Mouse (Mus musculus) lung, embryonic 15.5 days (tissue): ENCODE results near the gene A530084C06Rik. TPM values are rescaled to one million over a fixed set of nuclear protein-coding genes. Genes with fewer than 3 reads are reported as not detected.

Source experiments
- ATAC-seq: fragments of 200-750 bp; cut with Nextera tagmentation; 2 replicates; pipeline ENCODE4 v1.8.0; 2017; ENCODE audit warnings: moderate number of reproducible peaks, borderline replicate concordance; ENCODE audit not compliant: low FRiP score, low TSS enrichment; ENCODE audit errors: extremely low read depth
- H3K27ac ChIP-seq: fragments of 300-500 bp; sonication (generic); 2 replicates; pipeline ENCODE4 v1.5.1; 2015; ENCODE audit warnings: moderate library complexity, mild to moderate bottlenecking, inconsistent platforms
- H3K27me3 ChIP-seq: fragments of 300-500 bp; sonication (generic); 2 replicates; pipeline ENCODE4 v1.6.1; 2015; ENCODE audit warnings: inconsistent platforms
- H3K36me3 ChIP-seq: fragments of 300-500 bp; sonication (generic); 2 replicates; pipeline ENCODE4 v1.6.1; 2015; ENCODE audit warnings: inconsistent platforms
- H3K4me1 ChIP-seq: fragments of 300-500 bp; sonication (generic); 2 replicates; pipeline ENCODE4 v1.6.1; 2015; ENCODE audit warnings: inconsistent platforms
- H3K4me2 ChIP-seq: fragments of 300-500 bp; sonication (generic); 2 replicates; pipeline ENCODE4 v1.6.1; 2015; ENCODE audit warnings: inconsistent platforms, mild to moderate bottlenecking, moderate library complexity
- H3K4me3 ChIP-seq: fragments of 300-500 bp; sonication (generic); 2 replicates; pipeline ENCODE4 v1.5.1; 2015; ENCODE audit warnings: mild to moderate bottlenecking, inconsistent platforms
- H3K9ac ChIP-seq: fragments of 300-500 bp; sonication (generic); 2 replicates; pipeline ENCODE4 v1.6.1; 2015; ENCODE audit warnings: inconsistent platforms
- H3K9me3 ChIP-seq: fragments of 300-500 bp; sonication (generic); 2 replicates; pipeline ENCODE4 v1.6.1; 2016; ENCODE audit warnings: inconsistent platforms
- WGBS: fragments of 180-500 bp; shearing (Covaris S2); methylation state at CpG from one replicate; pipeline ENCODE4 v1.1.7; 2015; 5-methylcytosine and 5-hydroxymethylcytosine counted together
- polyA plus RNA-seq: library from polyadenylated mRNA; unstranded; fragments of >200 nt; fragmentation: Nextera tagmentation; extraction: Ambion mirVana; gene quantifications from 2 replicates; pipeline ENCODE4 v1.2.1, GENCODE M21; 2015

Gene A530084C06Rik
- polyA plus RNA-seq, 1 experiment from 2014 or later: not detected

DNA sequence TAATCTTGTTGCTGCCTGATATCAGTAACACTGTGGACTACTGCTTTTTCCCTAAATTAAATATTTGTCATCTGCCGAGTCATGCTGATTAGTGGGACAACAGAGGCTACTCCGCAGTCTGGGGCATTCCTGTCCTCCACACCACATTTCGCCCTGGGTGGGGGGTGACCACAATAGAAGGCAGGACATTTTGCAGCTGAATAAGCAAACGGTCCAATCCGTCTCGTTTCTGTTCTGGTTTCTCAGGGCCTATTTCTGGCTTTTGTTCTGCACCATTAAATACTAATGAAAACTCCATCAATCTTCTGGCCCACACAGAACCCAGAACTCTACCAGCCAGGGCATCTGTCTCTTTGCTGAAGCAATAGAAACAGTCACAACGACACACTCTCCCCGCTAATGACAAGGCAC is 27.5 kb downstream of the A530084C06Rik start:
- no peak for ATAC-seq
- H3K36me3 ChIP-seq: no peaks in the 10 kb centered on the region
- H3K4me2 ChIP-seq: no peak overlapping the region
- H3K4me3 ChIP-seq: no peak overlapping the region
- no peak overlapping the region for H3K9ac ChIP-seq
- WGBS: 25% methylated on average over 8 of the region's 8 CpGs
- H3K4me1 ChIP-seq: peaks cover 8% of the 10 kb centered on the region; the same call in 1 of the 2 replicates
- H3K27me3 ChIP-seq: no peaks in the 10 kb centered on the region
- no peak overlapping the region for H3K27ac ChIP-seq
- no peaks in the 10 kb centered on the region for H3K9me3 ChIP-seq

DNA sequence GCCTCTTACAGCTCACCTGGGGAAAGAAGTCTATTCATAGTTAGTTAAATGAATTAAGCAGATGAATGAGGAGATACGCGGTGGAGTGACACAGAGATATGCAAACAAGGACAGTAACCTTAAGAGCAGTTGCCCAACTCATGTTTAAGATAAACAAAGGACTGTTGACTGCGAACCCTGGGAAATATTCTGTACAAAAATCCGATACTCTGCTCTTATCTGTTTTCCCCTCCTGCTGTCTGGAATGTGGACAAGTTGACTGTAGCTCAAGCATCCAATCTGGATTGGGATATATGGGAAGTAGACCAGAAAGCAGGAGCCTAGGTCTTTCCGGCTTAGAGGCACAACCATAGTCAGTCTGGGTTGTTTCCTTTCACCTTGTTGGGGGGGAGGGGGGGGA is 27.9 kb downstream of the A530084C06Rik start:
- Histone ChIP-seq H3K9ac (no peak overlapping the region), H3K9me3 (no peaks in the 10 kb centered on the region), H3K4me3 (no peak overlapping the region), H3K27ac (no peak overlapping the region), H3K36me3 (no peaks in the 10 kb centered on the region), H3K27me3 (no peaks in the 10 kb centered on the region), H3K4me1 (peaks cover 8% of the 10 kb centered on the region; the same call in 1 of the 2 replicates), H3K4me2 (no peak overlapping the region)
- ATAC-seq: no peak
- WGBS: 42% methylated on average over 5 of the region's 5 CpGs

DNA sequence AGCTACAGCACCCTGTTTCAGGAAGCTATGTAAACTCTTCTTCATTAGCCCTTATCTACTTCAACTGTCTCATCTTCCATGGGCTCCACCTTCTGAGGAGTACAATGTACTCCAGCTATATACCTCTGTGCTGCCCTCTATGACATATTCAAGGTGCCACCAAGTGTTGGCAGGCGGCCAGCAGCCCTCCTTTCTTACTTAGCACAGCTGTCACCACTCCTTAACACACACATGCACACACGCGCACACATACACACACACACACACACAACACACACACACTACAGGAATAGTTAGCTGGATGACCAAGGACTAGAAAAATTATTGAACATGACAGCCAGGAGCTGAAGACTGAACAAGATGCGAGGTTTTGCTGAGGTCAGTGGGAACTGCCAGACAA is 34.2 kb downstream of the A530084C06Rik start:
- Histone ChIP-seq H3K9me3 (no peaks in the 10 kb centered on the region), H3K27me3 (no peaks in the 10 kb centered on the region), H3K4me2 (no peak overlapping the region), H3K4me1 (no peaks in the 10 kb centered on the region), H3K27ac (no peak overlapping the region), H3K4me3 (no peak overlapping the region), H3K9ac (no peak overlapping the region), H3K36me3 (no peaks in the 10 kb centered on the region)
- no peak for ATAC-seq
- WGBS: 58% methylated on average over 4 of the region's 4 CpGs

DNA sequence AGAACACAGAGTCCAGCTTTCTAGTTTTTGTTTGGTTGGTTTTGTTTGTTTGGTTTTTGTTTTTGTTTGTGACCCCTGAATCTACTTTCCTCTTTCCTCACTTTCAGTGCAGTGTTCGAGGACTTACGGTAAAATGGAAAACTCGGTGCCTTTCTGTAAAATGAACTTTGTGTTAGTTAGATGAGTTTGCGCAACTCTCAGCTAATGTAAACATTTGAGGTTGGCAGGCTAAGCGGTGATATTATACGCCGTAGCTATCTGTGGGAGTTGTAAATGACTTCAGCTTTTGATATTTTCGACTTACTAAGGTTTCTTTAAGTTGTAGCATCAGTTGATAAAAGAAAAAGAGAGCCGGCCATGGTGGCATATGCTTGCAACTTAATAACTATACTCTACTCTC is 40.2 kb downstream of the A530084C06Rik start:
- H3K9me3 ChIP-seq: no peaks in the 10 kb centered on the region
- H3K4me1 ChIP-seq: peaks cover 10% of the 10 kb centered on the region; the same call in 1 of the 2 replicates
- WGBS: 23% methylated on average over 9 of the region's 9 CpGs
- ATAC-seq: no peak
- no peak overlapping the region for H3K9ac ChIP-seq
- H3K27me3 ChIP-seq: no peaks in the 10 kb centered on the region
- no peaks in the 10 kb centered on the region for H3K36me3 ChIP-seq
- H3K4me2 ChIP-seq: no peak overlapping the region
- no peak overlapping the region for H3K27ac ChIP-seq
- no peak overlapping the region for H3K4me3 ChIP-seq

DNA sequence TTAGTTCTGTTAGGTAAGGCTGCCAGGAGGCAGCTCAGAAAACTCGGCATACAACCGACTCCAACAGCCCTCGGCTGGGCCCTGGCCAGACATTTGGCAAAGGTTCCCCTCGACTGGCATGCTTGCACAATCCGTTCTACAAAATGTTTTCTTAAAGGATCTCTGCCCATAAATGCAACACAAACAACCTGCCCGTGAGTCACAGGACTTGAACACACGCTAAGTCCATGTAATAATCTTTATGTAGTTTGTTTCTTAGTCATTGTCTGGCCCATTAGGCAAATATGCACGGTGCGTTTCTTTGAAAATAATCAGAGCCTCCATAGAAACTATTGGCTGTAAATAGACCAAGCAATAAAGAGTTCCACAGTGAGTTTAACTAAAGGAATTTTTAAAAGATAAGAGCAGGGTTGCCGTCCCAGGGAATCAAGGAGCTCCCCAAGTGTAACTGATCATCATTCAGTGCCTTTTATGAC is 40.7 kb downstream of the A530084C06Rik start:
- Histone ChIP-seq H3K9ac (no peak overlapping the region), H3K4me3 (no peak overlapping the region), H3K4me1 (peaks cover 10% of the 10 kb centered on the region; the same call in 1 of the 2 replicates), H3K36me3 (no peaks in the 10 kb centered on the region), H3K27me3 (no peaks in the 10 kb centered on the region), H3K27ac (0 out of 2 replicates have a peak overlapping the region, but pooled peaks have one; percentile 24), H3K4me2 (no peak overlapping the region), H3K9me3 (no peaks in the 10 kb centered on the region)
- ATAC-seq: no peak
- WGBS: 35% methylated on average over 10 of the region's 10 CpGs

DNA sequence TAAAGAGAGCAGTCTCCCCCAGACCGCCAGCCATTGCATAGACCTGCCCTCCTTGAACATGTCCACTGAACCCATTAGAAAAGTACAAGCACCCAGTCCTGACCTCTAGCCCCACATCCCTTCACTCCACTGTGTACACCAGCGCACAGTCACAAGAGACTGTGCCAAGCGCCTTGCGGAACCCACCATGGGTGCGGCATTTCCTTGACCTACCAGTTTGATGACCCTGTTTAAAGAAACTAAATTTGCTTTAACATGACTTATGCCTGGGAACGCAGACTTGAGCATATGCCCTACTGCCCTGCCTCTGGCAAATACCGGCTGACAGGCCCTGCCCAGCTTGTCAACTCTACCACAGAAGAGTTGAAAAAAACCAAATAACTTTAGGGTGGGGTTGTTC is 43.9 kb downstream of the A530084C06Rik start:
- H3K36me3 ChIP-seq: no peaks in the 10 kb centered on the region
- H3K27ac ChIP-seq: no peak overlapping the region
- no peak overlapping the region for H3K4me2 ChIP-seq
- 85% methylated on average over 7 of the region's 7 CpGs for WGBS
- no peaks in the 10 kb centered on the region for H3K9me3 ChIP-seq
- H3K4me1 ChIP-seq: peaks cover 10% of the 10 kb centered on the region; the same call in 1 of the 2 replicates
- no peak for ATAC-seq
- H3K4me3 ChIP-seq: no peak overlapping the region
- no peaks in the 10 kb centered on the region for H3K27me3 ChIP-seq
- no peak overlapping the region for H3K9ac ChIP-seq

DNA sequence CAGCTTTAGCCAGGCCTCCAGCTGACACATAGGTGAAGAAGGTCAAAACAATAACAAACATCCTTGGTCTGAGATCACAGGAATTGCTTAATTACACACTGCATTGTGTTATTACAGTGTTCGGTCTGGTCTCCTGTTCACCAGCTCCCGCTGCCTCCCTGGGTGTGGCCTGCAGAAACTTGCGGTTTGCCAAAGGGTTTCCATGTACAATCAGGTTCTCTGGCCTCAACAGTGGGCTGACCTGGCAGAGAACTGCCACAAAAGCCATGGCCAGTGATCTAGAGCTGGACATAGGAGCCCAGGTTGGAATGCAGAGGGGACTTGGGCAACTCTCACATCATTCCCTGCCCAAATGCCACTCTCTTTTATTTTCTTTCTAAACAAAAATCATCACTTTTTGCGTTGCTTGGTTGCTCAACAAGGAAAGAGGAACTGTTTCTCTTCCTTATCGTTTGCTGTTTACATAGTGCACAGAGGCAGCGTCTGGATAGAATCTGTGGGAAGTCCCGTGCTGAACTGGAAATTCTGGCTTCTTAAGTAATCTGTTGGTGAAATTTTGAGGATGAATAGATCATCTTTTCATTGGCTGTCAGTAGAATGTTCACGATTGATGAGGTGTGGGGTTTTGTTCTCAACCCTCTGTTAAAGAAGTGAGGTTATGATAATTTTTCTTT is 52.5 kb downstream of the A530084C06Rik start:
- 25% methylated on average over 8 of the region's 8 CpGs for WGBS
- no peak overlapping the region for H3K4me3 ChIP-seq
- no peaks in the 10 kb centered on the region for H3K36me3 ChIP-seq
- no peak overlapping the region for H3K4me2 ChIP-seq
- H3K9me3 ChIP-seq: no peaks in the 10 kb centered on the region
- H3K4me1 ChIP-seq: 0 out of 2 replicates have a peak, but pooled peaks cover 5% of the 10 kb centered on the region
- ATAC-seq: no peak
- H3K27ac ChIP-seq: no peak overlapping the region
- no peak overlapping the region for H3K9ac ChIP-seq
- no peaks in the 10 kb centered on the region for H3K27me3 ChIP-seq

Other genes starting within 250 kb of the A530084C06Rik start
- 1.1 TPM in 2 replicates for gene Foxq1, start 3.2 kb downstream of the A530084C06Rik start, polyA plus RNA-seq
- 29.5 and 30.4 TPM in 2 replicates for gene Foxf2, start 66.5 kb upstream of the A530084C06Rik start, polyA plus RNA-seq
- gene Foxc1, start 247.3 kb upstream of the A530084C06Rik start, polyA plus RNA-seq: 0.47 and 0.53 TPM in 2 replicates